8 mouse cellular contexts compared by ENCODE assay signal in the genomic region with DNA sequence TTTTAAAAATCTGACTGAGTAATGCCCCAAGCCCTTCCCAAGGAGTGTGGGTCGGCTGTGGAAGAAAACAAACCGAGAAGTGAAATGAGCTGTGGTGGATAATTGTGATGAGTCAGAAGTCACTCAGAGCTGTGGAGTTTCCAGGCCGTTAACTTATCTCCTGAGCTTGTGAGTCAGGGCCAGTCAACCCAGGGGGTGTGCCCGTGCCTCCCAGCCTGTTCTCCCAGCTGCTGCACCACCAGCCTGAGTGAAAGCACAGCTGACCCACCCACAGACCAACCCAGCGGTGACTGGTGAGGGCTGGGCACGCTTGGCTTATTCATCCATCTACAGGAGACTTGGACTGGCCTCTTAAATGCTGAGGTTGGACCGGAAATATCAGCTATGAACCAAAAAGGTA. TPM values are rescaled to one million over a fixed set of nuclear protein-coding genes. Genes with fewer than 3 reads are reported as not detected.
DNase-seq lines count a peak whose midpoint lies in the region; ATAC-seq and TF ChIP-seq lines count a peak whose summit lies in the region.

No protein-coding gene starts in this region.

- no peaks in the 10 kb centered on the region for H3K9me3 ChIP-seq in forebrain, embryonic 14.5 days (replicated peaks; ENCODE audit: control insufficient read depth, low read length)
- H3K9me3 ChIP-seq in forebrain, embryonic 10.5 days = no peaks in the 10 kb centered on the region
- no peaks in the 10 kb centered on the region for H3K9me3 ChIP-seq in midbrain, embryonic 15.5 days

- H3K4me3 ChIP-seq in kidney, adult 2 months (ENCODE audit: insufficient read depth, low read depth, low read length) = no peak overlapping the region
- H3K4me3 ChIP-seq in small intestine, adult 2 months (ENCODE audit: low read depth, low read length) = no peak overlapping the region
- no peak overlapping the region for H3K4me3 ChIP-seq in forebrain, embryonic 14.5 days (ENCODE audit: low read depth, low read length)
- no peak overlapping the region for H3K4me3 ChIP-seq in forebrain, embryonic 10.5 days
- no peak overlapping the region for H3K4me3 ChIP-seq in midbrain, embryonic 15.5 days

- no peak for ATAC-seq in forebrain, embryonic 14.5 days
- no peak for ATAC-seq in midbrain, embryonic 15.5 days (replicated peaks)

- no peaks in the 10 kb centered on the region for H3K27me3 ChIP-seq in kidney, adult 2 months (replicated peaks; ENCODE audit: control insufficient read depth, insufficient read depth, low read length)
- no peaks in the 10 kb centered on the region for H3K27me3 ChIP-seq in small intestine, adult 2 months (ENCODE audit: control insufficient read depth, insufficient read depth, low read length)
- no peaks in the 10 kb centered on the region for H3K27me3 ChIP-seq in forebrain, embryonic 14.5 days (replicated peaks; ENCODE audit: control insufficient read depth, insufficient read depth, low read length)
- H3K27me3 ChIP-seq in forebrain, embryonic 10.5 days (ENCODE audit: poor library complexity, severe bottlenecking) = no peaks in the 10 kb centered on the region
- no peaks in the 10 kb centered on the region for H3K27me3 ChIP-seq in midbrain, embryonic 15.5 days (replicated peaks)

- DNase-seq in lung, adult 18-20 months = peak; percentile 57 to 59
- no peak for DNase-seq in lung, postnatal 10 days
- peak; percentile 83 for DNase-seq in c-Kit-positive CD71-positive TER-119-positive erythroid progenitor cells, embryonic 14.5 days (ENCODE audit: low spot score)
- DNase-seq in kidney, adult 2 months = peak; percentile 75
- DNase-seq in forebrain, embryonic 14.5 days (ENCODE audit: low spot score) = no peak
- no peak for DNase-seq in forebrain, embryonic 10.5 days (ENCODE audit: extremely low spot score, low spot score)

- no peak overlapping the region for H3K9ac ChIP-seq in forebrain, embryonic 14.5 days (ENCODE audit: low read length)
- no peak overlapping the region for H3K9ac ChIP-seq in midbrain, embryonic 15.5 days

- TF ChIP-seq POLR2A in kidney, adult 2 months (IDR thresholded peaks at IDR 0.05; ENCODE audit: low read depth, low read length) = no peak
- TF ChIP-seq POLR2A in small intestine, adult 2 months (IDR thresholded peaks at IDR 0.05; ENCODE audit: low read depth, low read length) = no peak

- H3K27ac ChIP-seq in kidney, adult 2 months (ENCODE audit: insufficient read depth, low read depth, low read length) = peak overlapping the region; percentile 47
- H3K27ac ChIP-seq in small intestine, adult 2 months (ENCODE audit: insufficient read depth, low read depth, low read length) = peak overlapping the region; percentile 3; the same call in 1 of the 2 replicates
- no peak overlapping the region for H3K27ac ChIP-seq in forebrain, embryonic 14.5 days (ENCODE audit: low read depth, low read length)
- no peak overlapping the region for H3K27ac ChIP-seq in forebrain, embryonic 10.5 days
- no peak overlapping the region for H3K27ac ChIP-seq in midbrain, embryonic 15.5 days

- 28% methylated on average over 7 of the region's 7 CpGs for WGBS in kidney, adult 2 months
- WGBS in small intestine, adult 2 months = 18% methylated on average over 7 of the region's 7 CpGs
- WGBS in forebrain, embryonic 14.5 days = 72% methylated on average over 7 of the region's 7 CpGs
- 76% methylated on average over 7 of the region's 7 CpGs for WGBS in forebrain, embryonic 10.5 days
- 77% methylated on average over 7 of the region's 7 CpGs for whole genome bisulfite sequencing in midbrain, embryonic 15.5 days

- TF ChIP-seq CTCF in kidney, adult 2 months (conservative IDR thresholded peaks at IDR 0.05; ENCODE audit: insufficient read depth, insufficient read length, low read depth, low read length) = no peak
- no peak for TF ChIP-seq CTCF in small intestine, adult 2 months (IDR thresholded peaks at IDR 0.05; ENCODE audit: extremely low read depth, insufficient read length, insufficient replicate concordance, low read depth, low read length)

- H3K4me2 ChIP-seq in forebrain, embryonic 14.5 days (ENCODE audit: low read length) = no peak overlapping the region
- H3K4me2 ChIP-seq in midbrain, embryonic 15.5 days = no peak overlapping the region

- H3K4me1 ChIP-seq in kidney, adult 2 months (ENCODE audit: control insufficient read depth, insufficient read depth, low read length) = peaks cover 11% of the 10 kb centered on the region; the same call in 1 of the 2 replicates
- H3K4me1 ChIP-seq in small intestine, adult 2 months (ENCODE audit: control insufficient read depth, insufficient read depth, insufficient read length, low read length) = peaks cover 16% of the 10 kb centered on the region
- H3K4me1 ChIP-seq in forebrain, embryonic 14.5 days (ENCODE audit: control insufficient read depth, insufficient read depth, low read length) = no peaks in the 10 kb centered on the region
- peaks cover 8% of the 10 kb centered on the region for H3K4me1 ChIP-seq in forebrain, embryonic 10.5 days
- peaks cover 7% of the 10 kb centered on the region; the same call in 1 of the 2 replicates for H3K4me1 ChIP-seq in midbrain, embryonic 15.5 days

- no peaks in the 10 kb centered on the region for H3K36me3 ChIP-seq in kidney, adult 2 months (ENCODE audit: control insufficient read depth, insufficient read depth, low read length)
- no peaks in the 10 kb centered on the region for H3K36me3 ChIP-seq in small intestine, adult 2 months (ENCODE audit: control insufficient read depth, insufficient read depth, low read length)
- H3K36me3 ChIP-seq in forebrain, embryonic 14.5 days (ENCODE audit: control insufficient read depth, insufficient read depth, low read length) = no peaks in the 10 kb centered on the region
- H3K36me3 ChIP-seq in forebrain, embryonic 10.5 days (replicated peaks) = no peaks in the 10 kb centered on the region
- no peaks in the 10 kb centered on the region for H3K36me3 ChIP-seq in midbrain, embryonic 15.5 days (replicated peaks)

RNA-seq across cellular contexts. Expression of gene Sema4b, which starts 19.9 kb away (rescaled TPM):
- polyA plus RNA-seq in kidney, adult 2 months (2012; rRNA removed) = 24.4 and 26.3 TPM in 2 replicates
- polyA plus RNA-seq in small intestine, adult 2 months (2012; rRNA removed) = 47.9 and 84.4 TPM in 2 replicates
- 11.6 and 12.8 TPM in 2 replicates for polyA plus RNA-seq in forebrain, embryonic 14.5 days (2014; fragmentation: Nextera tagmentation; extraction: Ambion mirVana)
- 15.1 and 15.9 TPM in 2 replicates for polyA plus RNA-seq in forebrain, embryonic 10.5 days (2016; fragmentation: Nextera tagmentation; extraction: Ambion mirVana)
- polyA plus RNA-seq in midbrain, embryonic 15.5 days (2015; fragmentation: Nextera tagmentation; extraction: Ambion mirVana) = 26.9 and 27.0 TPM in 2 replicates

RNA-seq across cellular contexts. Expression of gene Idh2, which starts 51.5 kb away (rescaled TPM):
- 651 and 688 TPM in 2 replicates for polyA plus RNA-seq in kidney, adult 2 months (2012; rRNA removed)
- 57.2 and 82.3 TPM in 2 replicates for polyA plus RNA-seq in small intestine, adult 2 months (2012; rRNA removed)
- 315 and 338 TPM in 2 replicates for polyA plus RNA-seq in forebrain, embryonic 14.5 days (2014; fragmentation: Nextera tagmentation; extraction: Ambion mirVana)
- polyA plus RNA-seq in forebrain, embryonic 10.5 days (2016; fragmentation: Nextera tagmentation; extraction: Ambion mirVana) = 462 and 476 TPM in 2 replicates
- 242 and 249 TPM in 2 replicates for polyA plus RNA-seq in midbrain, embryonic 15.5 days (2015; fragmentation: Nextera tagmentation; extraction: Ambion mirVana)

Comparison
In these comparisons a context has a peak if more than half of its experiments do, and no peak if none do; other contexts are left out.
1. DNase-seq: peak in lung, adult 18-20 months (2 of 2), c-Kit-positive CD71-positive TER-119-positive erythroid progenitor cells, embryonic 14.5 days (single experiment) and kidney, adult 2 months (single experiment); none in lung, postnatal 10 days (single experiment), forebrain, embryonic 14.5 days (single experiment) and forebrain, embryonic 10.5 days (single experiment).
2. H3K27ac ChIP-seq: peak in kidney, adult 2 months (single experiment) and small intestine, adult 2 months (single experiment); none in forebrain, embryonic 14.5 days (single experiment), forebrain, embryonic 10.5 days (single experiment) and midbrain, embryonic 15.5 days (single experiment).